Mouse (Mus musculus) hindbrain, embryonic 13.5 days (tissue): ENCODE measurements around the gene Plscr3. TPM values are rescaled to one million over a fixed set of nuclear protein-coding genes. Genes with fewer than 3 reads are reported as not detected.

ENCODE experiments used
- ATAC-seq: fragments of 200-750 bp; cut with Nextera tagmentation; 2 replicates; pipeline ENCODE4 v1.8.0; 2017; ENCODE audit warnings: moderate TSS enrichment; ENCODE audit not compliant: low FRiP score
- H3K27ac ChIP-seq: fragments of 300-500 bp; sonication (generic); 2 replicates; pipeline ENCODE4 v1.5.1; 2015; ENCODE audit warnings: inconsistent platforms, mild to moderate bottlenecking, moderate library complexity
- H3K27me3 ChIP-seq: fragments of 300-500 bp; sonication (generic); 2 replicates; pipeline ENCODE4 v1.6.1; 2015; ENCODE audit warnings: mild to moderate bottlenecking, inconsistent platforms
- H3K36me3 ChIP-seq: fragments of 300-500 bp; sonication (generic); 2 replicates; pipeline ENCODE4 v1.6.1; 2015; ENCODE audit warnings: mild to moderate bottlenecking, inconsistent platforms
- H3K4me1 ChIP-seq: fragments of 300-500 bp; sonication (generic); replicated peaks from 2 replicates; pipeline ENCODE4 v1.6.1; 2015; ENCODE audit warnings: inconsistent platforms
- H3K4me2 ChIP-seq: fragments of 300-500 bp; sonication (generic); 2 replicates; pipeline ENCODE4 v1.6.1; 2015; ENCODE audit warnings: inconsistent platforms, mild to moderate bottlenecking, moderate library complexity
- H3K4me3 ChIP-seq: fragments of 300-500 bp; sonication (generic); 2 replicates; pipeline ENCODE4 v1.5.1; 2015; ENCODE audit warnings: mild to moderate bottlenecking, inconsistent platforms
- H3K9ac ChIP-seq: fragments of 300-500 bp; sonication (generic); 2 replicates; pipeline ENCODE4 v1.6.1; 2015; ENCODE audit warnings: mild to moderate bottlenecking, inconsistent platforms
- H3K9me3 ChIP-seq: fragments of 300-500 bp; sonication (generic); 2 replicates; pipeline ENCODE4 v1.6.1; 2016; ENCODE audit warnings: inconsistent platforms
- WGBS: fragments of 180-500 bp; shearing (Covaris S2); methylation state at CpG from one replicate; pipeline ENCODE4 v1.1.7; 2015; 5-methylcytosine and 5-hydroxymethylcytosine counted together
- polyA plus RNA-seq: library from polyadenylated mRNA; unstranded; fragments of >200 nt; fragmentation: Nextera tagmentation; extraction: Ambion mirVana; gene quantifications from 2 replicates; pipeline ENCODE4 v1.2.1, GENCODE M21; 2015

Gene Plscr3
- polyA plus RNA-seq, 1 experiment from 2014 or later, result 51.7 TPM

DNA sequence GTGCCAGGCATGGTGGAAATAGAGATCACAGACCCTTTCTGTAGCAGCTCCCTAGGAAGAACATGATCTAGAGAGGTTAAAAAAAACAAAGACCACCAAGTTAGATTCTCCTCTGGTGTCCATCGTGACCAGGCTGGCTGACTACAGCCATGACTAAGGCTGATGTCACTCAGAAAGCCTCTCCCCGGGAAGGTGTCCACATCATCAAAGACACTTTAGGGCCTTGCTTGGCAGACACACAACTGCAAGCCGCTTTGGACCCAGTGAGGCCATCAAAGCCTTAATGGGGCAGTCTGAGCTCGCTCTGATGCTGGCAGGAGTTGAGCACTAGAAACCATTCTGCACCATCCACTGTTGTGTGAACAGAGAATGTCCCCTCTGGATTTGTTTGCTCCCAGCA, 26.3 kb downstream of the Plscr3 start:
- no peak overlapping the region for H3K4me2 ChIP-seq
- H3K36me3 ChIP-seq, result no peaks in the 10 kb centered on the region
- WGBS, result 85% methylated on average over 4 of the region's 4 CpGs
- H3K27ac ChIP-seq, result no peak overlapping the region
- no peaks in the 10 kb centered on the region for H3K9me3 ChIP-seq
- H3K27me3 ChIP-seq, result no peaks in the 10 kb centered on the region; the same call in 1 of the 2 replicates
- no peak for ATAC-seq
- H3K4me1 ChIP-seq, result peaks cover 4% of the 10 kb centered on the region; the same call in 1 of the 2 replicates
- H3K4me3 ChIP-seq, result no peak overlapping the region
- H3K9ac ChIP-seq, result no peak overlapping the region

DNA sequence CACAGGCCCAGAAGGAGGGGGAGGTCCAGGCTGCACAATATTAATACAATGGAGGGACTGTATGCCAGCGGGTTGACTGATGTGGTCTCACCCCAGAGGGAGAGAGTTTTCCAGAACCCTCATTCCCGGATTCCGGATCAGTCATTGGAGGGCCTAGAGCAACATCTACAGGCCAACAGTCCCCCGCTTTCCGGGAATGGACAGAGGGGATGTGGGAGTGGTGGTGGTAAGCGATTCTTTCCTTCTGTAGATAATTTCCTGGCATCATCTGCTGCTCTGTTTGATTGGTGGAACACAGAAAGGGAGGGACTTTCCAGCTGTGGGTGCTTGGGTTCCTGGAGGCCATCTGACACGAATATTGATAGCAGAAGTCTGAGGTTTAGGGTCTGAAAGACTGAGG, 30.0 kb downstream of the Plscr3 start:
- 68% methylated on average over 7 of the region's 7 CpGs for WGBS
- Histone ChIP-seq H3K4me2 (no peak overlapping the region), H3K36me3 (no peaks in the 10 kb centered on the region), H3K4me1 (peaks cover 29% of the 10 kb centered on the region), H3K9ac (0 out of 2 replicates have a peak overlapping the region, but pooled peaks have one; percentile 24), H3K4me3 (no peak overlapping the region), H3K27ac (no peak overlapping the region), H3K27me3 (peaks cover 19% of the 10 kb centered on the region), H3K9me3 (no peaks in the 10 kb centered on the region)
- ATAC-seq, result no peak

DNA sequence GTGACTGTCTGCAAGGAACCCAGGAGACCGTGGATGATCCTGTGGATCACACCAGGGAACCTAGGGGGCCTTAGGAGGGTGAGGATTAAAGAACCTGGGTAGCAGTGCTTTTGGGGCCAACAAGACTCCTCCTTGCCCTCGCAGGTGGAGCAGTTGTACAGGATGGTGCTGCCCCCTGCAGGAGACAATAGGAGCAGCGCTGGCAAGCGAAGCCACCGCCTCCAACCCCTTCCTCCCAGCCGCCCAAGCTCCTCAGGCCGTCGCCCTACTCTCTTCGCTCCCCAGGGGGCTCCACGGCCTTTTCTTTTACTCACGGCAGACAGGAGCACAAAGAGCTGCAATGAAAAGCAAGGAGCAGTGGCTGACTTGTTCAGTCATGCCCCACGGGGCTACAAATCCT, 30.7 kb downstream of the Plscr3 start:
- Histone ChIP-seq H3K9ac (0 out of 2 replicates have a peak overlapping the region, but pooled peaks have one; percentile 24), H3K27ac (no peak overlapping the region), H3K4me2 (peak overlapping the region; percentile 33), H3K4me3 (peak overlapping the region; percentile 12; the same call in 1 of the 2 replicates), H3K4me1 (peaks cover 36% of the 10 kb centered on the region), H3K9me3 (no peaks in the 10 kb centered on the region), H3K27me3 (peaks cover 26% of the 10 kb centered on the region), H3K36me3 (no peaks in the 10 kb centered on the region)
- peak; percentile 45; the same call in 1 of the 2 replicates for ATAC-seq
- WGBS, result 2% methylated on average over 12 of the region's 12 CpGs

DNA sequence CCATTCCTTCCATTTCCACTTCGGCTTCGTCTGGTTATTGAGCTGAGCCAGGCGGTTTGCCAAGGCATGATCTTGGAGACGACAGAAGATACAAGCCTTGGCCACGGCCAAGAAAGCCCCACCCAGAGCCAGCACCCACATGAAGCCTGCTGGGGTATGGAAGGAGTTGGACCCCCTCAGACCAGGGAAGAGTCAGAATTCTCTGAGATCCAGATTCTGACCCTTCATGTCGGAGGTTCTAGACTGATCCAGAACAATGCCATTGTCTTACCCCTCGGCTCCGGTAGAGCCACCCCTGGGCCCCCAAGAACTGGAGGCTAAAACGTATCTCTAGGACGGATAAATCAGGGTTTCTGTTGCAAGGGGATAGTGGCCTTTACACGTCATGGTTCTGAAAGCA, 31.7 kb downstream of the Plscr3 start, which contains the start of gene Tmem95:
TSS of gene Tmem95 (minus strand) at position 141 of the 400 bp plus-strand sequence.
- Histone ChIP-seq H3K27me3 (peaks cover 35% of the 10 kb centered on the region), H3K4me3 (peak within 1 kb of the TSS; percentile 12; the same call in 1 of the 2 replicates), H3K4me2 (peak within 1 kb of the TSS; percentile 33), H3K4me1 (peaks cover 36% of the 10 kb centered on the region), H3K9me3 (no peaks in the 10 kb centered on the region), H3K27ac (0 out of 2 replicates have a peak within 1 kb of the TSS, but pooled peaks have one; percentile 30), H3K9ac (no peak within 1 kb of the TSS), H3K36me3 (no peaks in the 10 kb centered on the region)
- WGBS, result 95% methylated on average over 11 of the region's 11 CpGs
- no peak for ATAC-seq

DNA sequence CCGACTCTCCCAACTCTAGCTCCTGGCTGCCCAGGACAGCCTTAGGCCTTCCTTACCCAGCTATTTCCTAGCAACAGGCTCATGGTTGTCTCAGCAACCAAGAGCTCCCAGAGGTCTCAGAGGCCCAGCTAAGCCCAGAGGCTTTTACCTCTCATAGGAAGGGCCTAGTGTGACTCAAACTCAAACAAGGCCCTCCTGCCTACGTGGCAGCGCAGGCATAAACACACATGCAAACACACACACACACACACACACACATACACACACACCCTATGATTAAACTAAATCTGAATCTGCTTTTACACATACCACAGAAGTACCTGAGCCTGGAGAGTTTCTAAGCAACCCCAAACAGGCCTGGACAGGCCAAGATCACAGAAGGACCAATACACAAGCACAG, 32.2 kb downstream of the Plscr3 start:
- 79% methylated on average over 3 of the region's 3 CpGs for WGBS
- Histone ChIP-seq H3K9me3 (no peaks in the 10 kb centered on the region), H3K4me3 (no peak overlapping the region), H3K9ac (no peak overlapping the region), H3K27me3 (peaks cover 35% of the 10 kb centered on the region), H3K4me2 (no peak overlapping the region), H3K36me3 (no peaks in the 10 kb centered on the region), H3K27ac (0 out of 2 replicates have a peak overlapping the region, but pooled peaks have one; percentile 30), H3K4me1 (peaks cover 36% of the 10 kb centered on the region)
- no peak for ATAC-seq

DNA sequence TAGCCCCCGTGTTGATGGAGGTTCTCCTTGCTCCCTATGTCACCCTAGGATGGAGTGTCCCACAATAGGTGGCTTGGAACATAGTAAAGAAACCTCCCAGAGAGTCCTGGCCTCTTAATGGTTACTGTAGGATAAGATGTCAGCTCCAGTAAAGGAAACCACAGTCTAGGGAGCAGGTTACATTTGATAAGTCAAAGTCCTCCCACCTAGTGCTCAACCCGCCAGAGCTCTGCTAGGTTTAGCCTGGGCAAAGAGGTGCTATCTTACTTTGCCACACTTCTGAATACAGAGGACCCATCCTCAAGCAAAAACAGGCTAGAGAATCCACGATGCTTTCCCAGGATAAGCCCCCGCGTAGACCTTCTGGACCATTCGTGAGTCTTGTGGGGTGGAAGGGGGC, 32.8 kb downstream of the Plscr3 start:
- no peak for ATAC-seq
- no peak overlapping the region for H3K27ac ChIP-seq
- 0 out of 2 replicates have a peak overlapping the region, but pooled peaks have one; percentile 73 for H3K4me2 ChIP-seq
- H3K9me3 ChIP-seq, result no peaks in the 10 kb centered on the region
- no peak overlapping the region for H3K4me3 ChIP-seq
- no peak overlapping the region for H3K9ac ChIP-seq
- peaks cover 36% of the 10 kb centered on the region for H3K4me1 ChIP-seq
- peaks cover 36% of the 10 kb centered on the region for H3K27me3 ChIP-seq
- WGBS, result 89% methylated on average over 6 of the region's 6 CpGs
- no peaks in the 10 kb centered on the region for H3K36me3 ChIP-seq

DNA sequence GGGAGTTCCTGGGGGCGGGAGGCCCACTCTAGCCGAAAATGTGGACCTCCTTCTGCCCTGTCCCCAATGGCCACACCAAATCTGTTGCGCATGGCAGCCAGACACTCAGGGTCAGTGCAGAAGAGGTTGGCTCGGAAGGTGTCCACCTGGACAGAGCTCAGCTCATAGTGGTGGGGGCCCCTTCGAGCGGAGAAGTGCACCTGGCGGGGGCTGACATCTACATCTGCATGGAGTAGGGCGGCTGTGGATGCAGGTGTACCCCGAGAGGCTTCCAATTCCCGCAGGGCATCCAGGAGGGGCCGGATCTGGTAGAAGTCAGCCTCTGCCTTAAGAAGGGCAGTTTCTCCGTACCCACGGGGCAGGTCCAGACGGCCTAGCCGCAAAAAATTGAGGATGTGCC, 33.5 kb downstream of the Plscr3 start:
- no peak for ATAC-seq
- 60% methylated on average over 15 of the region's 15 CpGs for WGBS
- H3K27me3 ChIP-seq, result peaks cover 38% of the 10 kb centered on the region
- no peak overlapping the region for H3K27ac ChIP-seq
- peak overlapping the region; percentile 58 for H3K9ac ChIP-seq
- no peaks in the 10 kb centered on the region for H3K9me3 ChIP-seq
- peaks cover 36% of the 10 kb centered on the region for H3K4me1 ChIP-seq
- H3K4me3 ChIP-seq, result peak overlapping the region; percentile 40
- no peaks in the 10 kb centered on the region for H3K36me3 ChIP-seq
- H3K4me2 ChIP-seq, result peak overlapping the region; percentile 73

DNA sequence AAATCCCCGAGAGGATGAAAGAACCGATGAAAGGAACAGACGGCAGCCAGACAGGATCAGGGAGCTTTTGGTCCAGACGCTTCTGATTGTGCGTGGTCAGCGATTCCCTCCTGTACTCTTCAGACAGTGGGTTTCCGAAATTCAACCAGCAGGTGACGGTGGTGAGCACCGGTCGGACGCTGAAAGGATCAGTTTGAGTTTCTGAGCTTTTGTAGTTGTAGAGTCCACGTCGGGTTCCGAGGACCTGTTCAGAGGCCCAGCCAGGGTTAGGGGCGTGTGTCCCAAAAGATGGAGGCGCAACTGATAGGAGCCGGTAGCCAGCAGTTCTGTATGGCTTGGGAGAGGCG, 34.3 kb downstream of the Plscr3 start:
- peak overlapping the region; percentile 40 for H3K4me3 ChIP-seq
- H3K36me3 ChIP-seq, result no peaks in the 10 kb centered on the region
- H3K27ac ChIP-seq, result peak overlapping the region; percentile 58
- H3K27me3 ChIP-seq, result peaks cover 40% of the 10 kb centered on the region
- no peak; the same call in 1 of the 2 replicates for ATAC-seq
- under 1% methylated on average over 18 of the region's 18 CpGs for WGBS
- no peaks in the 10 kb centered on the region for H3K9me3 ChIP-seq
- peak overlapping the region; percentile 73 for H3K4me2 ChIP-seq
- H3K4me1 ChIP-seq, result peaks cover 36% of the 10 kb centered on the region
- peak overlapping the region; percentile 71 for H3K9ac ChIP-seq

DNA sequence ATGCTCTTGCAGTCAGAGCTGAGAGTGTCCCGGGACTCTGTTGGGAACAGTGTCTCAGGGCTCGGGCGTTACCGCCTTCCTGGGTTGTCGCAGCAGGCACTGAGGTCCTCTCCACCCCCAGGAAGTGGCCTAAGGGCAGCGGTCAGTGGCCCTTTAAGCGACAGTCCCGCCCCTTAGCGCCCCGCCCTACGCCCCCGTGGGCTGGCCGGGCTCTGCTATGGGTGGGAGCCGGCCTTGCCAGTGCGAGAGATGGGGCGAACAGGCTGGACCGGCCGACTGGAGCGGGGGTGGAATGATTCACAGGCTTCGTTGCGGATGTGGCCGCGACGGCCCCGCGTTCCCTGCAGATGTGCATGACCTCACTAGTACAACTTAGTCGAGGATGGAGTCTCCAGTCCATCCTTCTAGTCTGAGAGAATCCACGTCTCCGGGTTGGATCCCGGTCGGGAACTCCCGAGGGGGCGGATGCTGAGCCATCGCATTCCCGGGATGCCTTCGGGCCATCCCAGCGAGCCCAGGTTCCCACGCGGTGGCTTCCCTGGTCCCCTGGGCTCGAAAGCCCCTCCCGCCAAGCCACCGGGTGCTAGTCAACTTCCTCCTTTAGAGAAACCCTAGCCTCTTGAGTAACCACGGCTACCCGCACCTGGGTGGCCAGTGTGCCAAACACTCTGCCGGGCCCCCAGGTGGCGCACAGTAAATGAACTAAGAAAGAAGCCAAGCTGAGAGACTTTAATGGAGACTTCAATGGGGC, 34.9 kb downstream of the Plscr3 start, which contains the start of gene Kctd11:
TSS of gene Kctd11 (minus strand) at position 554 of the 751 bp plus-strand sequence.
- WGBS, result under 1% methylated on average over 41 of the region's 46 CpGs

DNA sequence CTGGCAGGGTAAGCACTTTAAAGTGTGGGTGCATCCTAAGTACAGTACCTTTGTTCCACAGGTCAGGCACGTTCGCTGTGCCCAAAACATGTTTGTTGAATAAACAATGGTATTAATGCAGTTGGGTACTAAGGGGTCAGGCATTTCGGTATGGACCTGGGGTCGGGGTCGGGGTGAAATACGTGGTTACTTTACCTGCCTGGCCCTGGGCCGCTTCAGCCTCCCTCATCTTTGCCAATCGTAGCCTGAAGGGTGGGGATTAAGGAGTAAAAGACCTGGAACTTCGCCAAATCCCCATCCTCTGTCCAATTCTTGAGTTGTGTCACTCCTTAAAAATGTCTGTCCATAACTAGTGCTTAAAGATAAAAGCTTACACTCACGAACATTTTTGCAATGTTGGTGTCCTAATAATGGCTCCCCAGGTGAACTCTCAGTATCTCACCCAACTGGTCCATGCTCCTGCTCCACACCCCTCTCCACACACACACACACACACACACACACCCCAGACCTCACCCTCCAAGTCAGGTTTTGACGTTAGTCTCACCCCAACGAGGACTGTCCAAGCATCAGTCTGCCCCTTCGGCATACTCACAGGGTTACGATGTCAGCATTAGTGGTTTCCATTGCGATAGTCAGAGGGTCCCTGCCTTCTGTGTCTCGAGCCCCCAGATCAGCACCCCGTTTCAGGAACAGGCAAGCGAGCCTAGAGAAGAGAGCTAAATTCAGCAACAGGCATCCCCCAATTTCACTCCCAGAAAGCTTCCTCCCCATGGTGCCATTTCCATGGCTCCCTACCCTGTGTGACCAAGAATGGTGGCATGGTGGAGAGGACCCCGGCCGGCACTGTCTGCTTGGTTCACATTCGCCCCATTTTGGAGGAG, 35.9 kb downstream of the Plscr3 start:
- Histone ChIP-seq H3K27ac (no peak overlapping the region), H3K9ac (0 out of 2 replicates have a peak overlapping the region, but pooled peaks have one; percentile 71), H3K27me3 (peaks cover 42% of the 10 kb centered on the region), H3K4me3 (peak overlapping the region; percentile 40), H3K36me3 (no peaks in the 10 kb centered on the region), H3K4me2 (peak overlapping the region; percentile 73), H3K4me1 (peaks cover 34% of the 10 kb centered on the region), H3K9me3 (no peaks in the 10 kb centered on the region)
- no peak for ATAC-seq
- 64% methylated on average over 21 of the region's 21 CpGs for WGBS

More for the DNA sequence above, 34.9 kb downstream of the Plscr3 start, which contains the start of gene Kctd11:
- Histone ChIP-seq H3K4me3 (peak within 1 kb of the TSS; percentile 40), H3K9me3 (no peaks in the 10 kb centered on the region), H3K4me2 (peak within 1 kb of the TSS; percentile 73), H3K27me3 (peaks cover 42% of the 10 kb centered on the region), H3K27ac (peak within 1 kb of the TSS; percentile 58), H3K9ac (peak within 1 kb of the TSS; percentile 71), H3K4me1 (peaks cover 36% of the 10 kb centered on the region), H3K36me3 (no peaks in the 10 kb centered on the region)
- peak; percentile 82 for ATAC-seq

DNA sequence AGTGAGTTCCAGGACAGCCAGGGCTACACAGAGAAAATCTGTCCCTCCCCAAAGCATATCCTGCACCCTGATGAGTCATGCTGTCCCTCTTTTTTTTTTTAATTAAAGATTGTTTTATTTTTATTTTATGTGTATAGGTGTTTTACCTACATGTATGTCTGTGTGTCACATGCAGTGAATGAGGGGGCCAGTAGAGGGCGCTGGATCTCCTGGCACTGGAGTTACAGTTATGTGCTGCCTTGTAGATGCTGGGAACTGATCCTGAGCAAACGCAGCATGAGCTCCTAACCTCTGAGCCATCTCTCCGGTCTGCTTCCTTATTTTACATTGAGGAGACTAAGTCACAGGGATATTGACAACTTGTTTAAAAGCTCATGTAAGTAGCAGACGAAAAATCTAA, 36.9 kb downstream of the Plscr3 start:
- Histone ChIP-seq H3K4me1 (peaks cover 32% of the 10 kb centered on the region), H3K9ac (no peak overlapping the region), H3K4me2 (no peak overlapping the region), H3K4me3 (no peak overlapping the region), H3K27ac (no peak overlapping the region), H3K36me3 (no peaks in the 10 kb centered on the region), H3K27me3 (peaks cover 42% of the 10 kb centered on the region), H3K9me3 (no peaks in the 10 kb centered on the region)
- whole genome bisulfite sequencing, result 62% methylated on average over 4 of the region's 4 CpGs
- no peak for ATAC-seq
